Mouse (Mus musculus) forebrain, embryonic 11.5 days (tissue): ENCODE results near the gene Dnajc10. TPM values are rescaled to one million over a fixed set of nuclear protein-coding genes. Genes with fewer than 3 reads are reported as not detected.

Experiments
- ATAC-seq: fragments of 200-750 bp; cut with Nextera tagmentation; replicated peaks from 2 replicates; pipeline ENCODE4 v1.8.0; 2017; ENCODE audit warnings: moderate TSS enrichment; ENCODE audit not compliant: low FRiP score
- DNase-seq: peaks from one replicate; pipeline ENCODE4 v3.0.0-alpha.2; 2017; ENCODE audit warnings: low spot score
- H3K27ac ChIP-seq: fragments of 300-500 bp; sonication (generic); 2 replicates; pipeline ENCODE4 v1.5.1; 2014; ENCODE audit warnings: low read depth, low read length
- H3K27me3 ChIP-seq: fragments of 300-500 bp; sonication (generic); 2 replicates; pipeline ENCODE4 v1.6.1; 2014; ENCODE audit warnings: mild to moderate bottlenecking, low read length, mixed read lengths; ENCODE audit not compliant: control insufficient read depth, insufficient read depth
- H3K36me3 ChIP-seq: fragments of 300-500 bp; sonication (generic); 2 replicates; pipeline ENCODE4 v1.6.1; 2014; ENCODE audit warnings: mild to moderate bottlenecking, low read length, moderate library complexity, mixed read lengths; ENCODE audit not compliant: control insufficient read depth, insufficient read depth
- H3K4me1 ChIP-seq: fragments of 300-500 bp; sonication (generic); replicated peaks from 2 replicates; pipeline ENCODE4 v1.6.1; 2014; ENCODE audit warnings: low read length, mixed read lengths; ENCODE audit not compliant: control insufficient read depth, insufficient read depth
- H3K4me2 ChIP-seq: fragments of 300-500 bp; sonication (generic); 2 replicates; pipeline ENCODE4 v1.6.1; 2014; ENCODE audit warnings: low read depth, mild to moderate bottlenecking, low read length, moderate library complexity, mixed read lengths; ENCODE audit not compliant: severe bottlenecking
- H3K4me3 ChIP-seq: fragments of 300-500 bp; sonication (generic); 2 replicates; pipeline ENCODE4 v1.5.1; 2014; ENCODE audit warnings: low read depth, low read length
- H3K9ac ChIP-seq: fragments of 300-500 bp; sonication (generic); 2 replicates; pipeline ENCODE4 v1.6.1; 2014; ENCODE audit warnings: low read length
- H3K9me3 ChIP-seq: fragments of 300-500 bp; sonication (generic); 2 replicates; pipeline ENCODE4 v1.6.1; 2016; ENCODE audit warnings: low read length, mixed read lengths; ENCODE audit not compliant: control insufficient read depth
- WGBS: fragments of 180-500 bp; shearing (Covaris S2); extraction: QIAGEN DNeasy Blood & Tissue Kit; methylation state at CpG from one replicate; pipeline ENCODE4 v1.1.7; 2014; 5-methylcytosine and 5-hydroxymethylcytosine counted together
- polyA plus RNA-seq: library from polyadenylated mRNA; unstranded; fragments of >200 nt; fragmentation: Nextera tagmentation; extraction: Ambion mirVana; gene quantifications from 2 replicates; pipeline ENCODE4 v1.2.1, GENCODE M21; 2014

Gene Dnajc10
- polyA plus RNA-seq, 1 experiment from 2014 or later = 88.6 TPM

DNA sequence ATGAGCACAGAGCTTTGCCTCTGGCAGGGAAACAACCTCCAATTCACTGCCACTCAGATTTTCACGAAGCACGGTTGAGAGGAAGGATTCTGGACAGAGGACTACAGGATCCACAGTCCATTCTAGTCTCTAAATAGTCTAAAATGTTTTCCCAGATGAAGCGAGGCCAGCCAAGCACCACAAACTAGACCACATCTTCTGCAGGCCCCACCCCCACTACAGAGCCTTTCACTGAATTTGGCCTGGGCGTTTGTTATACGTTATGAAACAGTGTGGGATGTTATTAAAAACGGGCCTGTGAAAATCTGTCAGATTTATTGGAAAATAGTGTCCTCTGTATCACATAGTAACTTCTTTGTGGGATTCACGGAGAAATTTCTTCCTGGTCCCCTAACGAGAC, 56.2 kb downstream of the Dnajc10 start:
- Histone ChIP-seq H3K36me3 (no peaks in the 10 kb centered on the region), H3K9ac (no peak overlapping the region), H3K9me3 (no peaks in the 10 kb centered on the region), H3K27ac (no peak overlapping the region), H3K4me2 (no peak overlapping the region), H3K4me1 (no peaks in the 10 kb centered on the region), H3K27me3 (no peaks in the 10 kb centered on the region), H3K4me3 (no peak overlapping the region)
- DNase-seq (no peak), ATAC-seq (no peak)
- 88% methylated on average over 8 of the region's 8 CpGs for WGBS

- Histone ChIP-seq H3K4me1 (no peaks in the 10 kb centered on the region), H3K27ac (no peak overlapping the region), H3K4me3 (no peak overlapping the region), H3K27me3 (no peaks in the 10 kb centered on the region), H3K9me3 (no peaks in the 10 kb centered on the region), H3K36me3 (no peaks in the 10 kb centered on the region), H3K9ac (no peak overlapping the region), H3K4me2 (no peak overlapping the region)
- ATAC-seq (no peak), DNase-seq (no peak)
Measured at GRCm38 (mm10) chr2:80374892-80375291, 59.6 kb downstream of the Dnajc10 start.

DNA sequence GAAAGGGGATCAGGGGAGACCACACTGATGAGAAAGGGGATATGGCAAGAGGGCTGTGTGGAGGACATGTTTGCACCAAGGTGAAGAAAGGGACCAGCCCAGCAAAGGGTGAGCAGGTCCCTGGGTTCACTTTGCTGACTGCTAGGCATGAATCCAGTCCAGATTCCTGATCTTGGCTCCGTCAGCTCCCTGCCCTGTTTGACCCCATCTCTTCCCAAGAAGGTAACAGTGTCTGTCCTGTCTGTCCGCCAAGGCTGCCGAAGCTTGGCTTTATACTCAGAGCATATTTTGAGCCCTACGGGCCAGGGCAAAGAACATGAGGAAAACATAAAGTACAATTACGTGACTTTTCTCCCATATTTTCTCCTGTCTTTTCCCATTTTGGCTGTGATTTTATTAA, 64.6 kb downstream of the Dnajc10 start:
- H3K9ac ChIP-seq = no peak overlapping the region
- WGBS = 90% methylated on average over 5 of the region's 5 CpGs
- no peak overlapping the region for H3K27ac ChIP-seq
- no peaks in the 10 kb centered on the region for H3K36me3 ChIP-seq
- H3K4me2 ChIP-seq = no peak overlapping the region
- DNase-seq (no peak), ATAC-seq (no peak)
- no peaks in the 10 kb centered on the region for H3K27me3 ChIP-seq
- H3K9me3 ChIP-seq = no peaks in the 10 kb centered on the region
- no peak overlapping the region for H3K4me3 ChIP-seq
- H3K4me1 ChIP-seq = no peaks in the 10 kb centered on the region

DNA sequence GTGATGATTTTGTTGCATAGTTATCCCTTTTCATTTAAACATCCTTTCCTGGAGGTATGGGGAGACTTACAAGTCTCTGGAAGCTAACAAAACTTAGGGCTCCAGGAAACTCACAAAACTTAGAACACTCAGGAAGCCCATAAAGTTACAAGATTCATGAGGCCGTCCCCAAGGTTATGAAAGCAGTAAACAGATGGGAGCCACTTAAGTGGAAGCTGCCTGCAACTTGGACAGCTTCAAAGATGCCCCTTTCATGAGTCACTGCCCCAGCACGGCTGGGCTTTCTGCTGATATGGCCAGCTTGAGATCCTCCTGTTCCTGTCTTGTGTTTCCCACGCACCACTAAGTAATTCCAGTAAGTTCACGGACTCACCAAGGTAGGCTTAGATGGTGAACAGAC, 69.2 kb downstream of the Dnajc10 start:
- DNase-seq = no peak
- 88% methylated on average over 4 of the region's 4 CpGs for WGBS
- ATAC-seq = no peak
- no peak overlapping the region for H3K4me3 ChIP-seq
- no peaks in the 10 kb centered on the region for H3K27me3 ChIP-seq
- no peak overlapping the region for H3K9ac ChIP-seq
- no peaks in the 10 kb centered on the region for H3K36me3 ChIP-seq
- no peaks in the 10 kb centered on the region for H3K9me3 ChIP-seq
- no peak overlapping the region for H3K4me2 ChIP-seq
- H3K27ac ChIP-seq = no peak overlapping the region
- no peaks in the 10 kb centered on the region for H3K4me1 ChIP-seq

DNA sequence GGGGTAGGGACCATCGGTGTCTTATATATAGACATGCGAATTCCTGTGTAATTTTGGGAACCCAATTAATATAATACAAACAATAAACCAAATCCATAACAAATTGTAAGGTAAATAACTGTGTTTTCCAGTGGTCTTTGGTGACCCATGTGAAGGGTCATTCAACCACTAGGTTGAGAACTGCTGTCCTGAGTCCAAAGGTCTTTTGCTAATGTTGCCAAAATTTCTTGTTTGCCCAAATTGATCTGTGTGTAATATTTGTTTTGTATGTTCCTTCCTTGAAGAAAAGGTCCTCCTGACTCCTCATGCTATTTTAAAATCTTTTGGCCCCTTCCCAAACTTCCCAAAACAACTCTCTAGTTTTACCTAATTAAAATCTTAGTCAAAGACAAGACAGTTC, 71.0 kb downstream of the Dnajc10 start:
- H3K27me3 ChIP-seq = no peaks in the 10 kb centered on the region
- H3K9ac ChIP-seq = no peak overlapping the region
- DNase-seq (no peak), ATAC-seq (no peak)
- H3K4me3 ChIP-seq = no peak overlapping the region
- WGBS = 95% methylated on average over 2 of the region's 2 CpGs
- no peaks in the 10 kb centered on the region for H3K9me3 ChIP-seq
- no peaks in the 10 kb centered on the region for H3K4me1 ChIP-seq
- no peaks in the 10 kb centered on the region for H3K36me3 ChIP-seq
- H3K27ac ChIP-seq = no peak overlapping the region
- H3K4me2 ChIP-seq = no peak overlapping the region

DNA sequence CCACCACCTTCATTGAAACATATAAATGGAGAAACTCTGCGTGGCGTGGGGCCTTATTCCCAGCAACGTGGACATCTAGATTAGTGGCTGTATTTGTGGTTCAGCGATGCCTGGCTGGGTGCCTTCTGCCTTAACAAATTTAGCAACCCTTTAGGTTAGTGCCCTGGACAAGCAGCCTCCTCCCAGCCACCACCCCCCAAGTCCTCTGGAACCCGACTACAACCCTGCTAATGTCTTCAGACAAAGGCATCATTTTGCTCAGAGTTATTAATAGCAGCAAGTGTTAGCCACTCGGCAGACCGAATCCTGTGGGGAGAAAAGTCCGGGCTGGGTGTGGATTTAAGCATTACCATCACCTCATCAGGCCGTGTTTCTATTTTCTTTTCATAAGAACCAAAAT, 72.4 kb downstream of the Dnajc10 start:
- no peaks in the 10 kb centered on the region for H3K4me1 ChIP-seq
- no peak overlapping the region for H3K4me2 ChIP-seq
- H3K9me3 ChIP-seq = no peaks in the 10 kb centered on the region
- H3K4me3 ChIP-seq = no peak overlapping the region
- no peak overlapping the region for H3K9ac ChIP-seq
- no peaks in the 10 kb centered on the region for H3K27me3 ChIP-seq
- H3K36me3 ChIP-seq = no peaks in the 10 kb centered on the region
- ATAC-seq (no peak), DNase-seq (no peak)
- 83% methylated on average over 9 of the region's 9 CpGs for WGBS
- H3K27ac ChIP-seq = no peak overlapping the region

DNA sequence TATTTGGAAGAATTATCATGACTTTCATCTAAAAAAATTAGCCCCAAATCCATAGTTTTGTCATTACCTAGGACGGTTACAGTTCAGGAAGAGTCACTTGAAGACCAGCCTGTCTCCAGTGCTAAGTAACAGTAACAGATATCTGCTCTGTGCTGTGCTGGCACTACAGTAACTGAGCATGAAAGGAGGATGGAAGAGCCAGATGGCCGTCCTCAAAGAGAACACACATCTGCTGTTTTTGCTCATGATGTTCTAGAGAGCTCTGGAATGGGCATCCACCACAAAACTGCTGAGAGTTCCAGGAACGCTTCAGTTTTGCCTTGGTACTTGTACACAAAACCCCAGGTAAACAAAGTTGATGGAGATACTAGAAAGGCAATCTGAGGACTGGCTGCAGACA, 73.1 kb downstream of the Dnajc10 start:
- Histone ChIP-seq H3K9ac (no peak overlapping the region), H3K4me1 (no peaks in the 10 kb centered on the region), H3K27ac (no peak overlapping the region), H3K9me3 (no peaks in the 10 kb centered on the region), H3K4me3 (no peak overlapping the region), H3K36me3 (no peaks in the 10 kb centered on the region), H3K27me3 (no peaks in the 10 kb centered on the region), H3K4me2 (no peak overlapping the region)
- WGBS = 87% methylated on average over 3 of the region's 3 CpGs
- ATAC-seq = no peak
- DNase-seq = no peak

- no peak overlapping the region for H3K27ac ChIP-seq
- DNase-seq (no peak), ATAC-seq (no peak)
- H3K4me1 ChIP-seq = no peaks in the 10 kb centered on the region; the same call in 1 of the 2 replicates
- H3K27me3 ChIP-seq = peaks cover 22% of the 10 kb centered on the region
- no peak overlapping the region for H3K4me3 ChIP-seq
- no peak overlapping the region for H3K9ac ChIP-seq
- WGBS = 56% methylated on average over 7 of the region's 7 CpGs
- H3K4me2 ChIP-seq = no peak overlapping the region
- H3K9me3 ChIP-seq = no peaks in the 10 kb centered on the region
- no peaks in the 10 kb centered on the region for H3K36me3 ChIP-seq
Measured at GRCm38 (mm10) chr2:80396057-80396456, 80.8 kb downstream of the Dnajc10 start.

DNA sequence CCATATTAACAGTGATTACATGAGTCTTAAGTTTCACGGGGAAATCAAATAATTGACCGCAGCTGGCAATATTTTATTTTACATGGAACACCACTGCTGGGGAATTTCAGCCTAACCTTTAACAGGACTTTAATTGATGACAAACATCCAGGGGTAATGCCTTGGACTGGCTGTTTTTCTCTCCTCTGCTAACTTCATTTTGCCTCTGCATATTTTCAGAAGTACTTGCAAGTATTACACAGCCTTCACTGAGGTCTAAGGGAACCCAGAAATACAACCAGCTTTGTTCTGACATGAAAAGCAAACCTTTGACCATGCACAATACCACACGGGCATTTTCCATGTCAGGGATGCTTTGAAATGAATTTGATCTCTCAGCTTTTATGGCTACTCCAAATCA, 81.6 kb downstream of the Dnajc10 start:
- ATAC-seq (no peak), DNase-seq (no peak)
- WGBS = 49% methylated on average over 3 of the region's 3 CpGs
- Histone ChIP-seq H3K4me3 (no peak overlapping the region), H3K36me3 (no peaks in the 10 kb centered on the region), H3K9me3 (no peaks in the 10 kb centered on the region), H3K27me3 (peaks cover 30% of the 10 kb centered on the region), H3K27ac (no peak overlapping the region), H3K4me1 (no peaks in the 10 kb centered on the region; the same call in 1 of the 2 replicates), H3K4me2 (no peak overlapping the region), H3K9ac (no peak overlapping the region)
